Mouse (Mus musculus): ENCODE results near the gene B230217C12Rik.

Gene B230217C12Rik

DNA sequence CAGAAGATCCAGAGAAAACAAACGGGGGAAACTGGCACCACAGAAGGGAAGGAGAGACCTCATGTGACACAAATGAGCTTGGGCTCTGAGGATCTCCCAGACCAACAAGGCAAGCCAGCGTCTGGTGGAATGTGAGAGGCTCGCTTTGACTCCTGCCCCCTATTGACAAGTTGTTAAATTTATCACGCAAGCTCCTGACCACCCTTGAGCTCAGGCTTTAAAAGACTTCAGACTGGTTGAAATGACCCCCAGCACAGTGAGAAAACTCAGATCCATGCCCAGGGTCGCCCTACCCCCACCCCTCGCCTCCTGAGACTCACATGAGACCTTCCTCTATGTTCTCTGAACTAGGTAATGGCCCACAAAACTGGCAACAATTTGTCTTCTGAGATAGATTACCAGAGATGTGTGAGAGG, at the start of gene B230217C12Rik:
TSS of gene B230217C12Rik (plus strand) at position 242 of the 416 bp plus-strand sequence.
- peak; percentile 93 for DNase-seq (ENCODE audit: low read depth, low spot score)

GRCm38 (mm10) chr11:97793165-97793564, 47.4 kb upstream of the B230217C12Rik start:
- DNase-seq (ENCODE audit: low read depth, low spot score), result peak; percentile 76

DNA sequence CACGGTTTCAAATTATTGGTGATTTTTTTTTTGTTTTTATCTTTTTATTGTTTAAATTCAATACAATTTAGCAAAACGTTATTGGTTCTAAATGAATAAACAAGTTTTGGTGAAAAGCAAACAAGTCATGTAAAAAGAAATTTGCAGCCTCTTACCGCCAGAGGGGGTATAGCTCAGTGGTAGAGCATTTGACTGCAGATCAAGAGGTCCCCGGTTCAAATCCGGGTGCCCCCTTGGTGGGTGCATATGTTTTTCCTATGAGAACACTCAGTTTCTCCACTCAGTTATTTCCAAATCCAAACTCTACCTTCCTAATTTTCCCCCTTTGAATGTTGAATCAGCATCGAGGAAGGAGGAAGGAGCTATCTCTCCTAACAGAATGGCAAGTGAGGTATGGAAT, 43.7 kb upstream of the B230217C12Rik start:
- DNase-seq (ENCODE audit: low read depth, low spot score), result peak; percentile 84

DNA sequence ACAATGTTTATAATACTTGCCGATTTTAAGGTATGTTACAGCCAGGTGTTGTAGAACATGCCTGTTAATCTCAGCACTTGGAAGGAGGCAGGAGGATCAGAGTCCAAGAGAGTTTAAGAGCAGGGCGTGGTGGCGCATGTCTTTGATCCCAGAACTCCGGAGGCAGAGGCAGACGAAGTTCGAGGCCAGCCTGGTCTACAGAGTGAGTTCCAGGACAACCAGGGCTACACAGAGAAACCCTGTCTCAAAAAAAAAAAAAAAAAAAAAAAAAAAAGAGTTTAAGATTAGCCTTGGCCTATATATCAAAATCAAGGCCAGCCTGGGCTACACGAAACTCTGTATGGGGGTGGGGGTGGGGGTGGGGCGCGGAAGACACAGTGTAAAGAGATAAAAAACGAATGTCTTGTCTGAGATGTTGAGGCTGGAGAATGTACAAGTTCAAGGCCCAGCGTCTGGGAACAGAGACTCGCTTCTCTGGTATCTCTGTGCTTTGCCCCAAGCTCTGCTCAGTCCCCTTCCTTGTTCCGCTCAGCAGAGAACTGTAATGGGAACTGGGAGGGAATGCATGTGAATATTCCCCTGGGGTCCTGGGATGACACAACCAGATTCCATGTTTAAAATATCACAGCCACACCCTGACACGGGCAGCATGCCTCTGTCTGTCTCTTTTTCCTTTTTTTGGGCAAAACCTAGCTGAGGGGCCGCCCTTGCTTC, 43.1 kb upstream of the B230217C12Rik start:
- no peak for DNase-seq (ENCODE audit: low read depth, low spot score)

DNA sequence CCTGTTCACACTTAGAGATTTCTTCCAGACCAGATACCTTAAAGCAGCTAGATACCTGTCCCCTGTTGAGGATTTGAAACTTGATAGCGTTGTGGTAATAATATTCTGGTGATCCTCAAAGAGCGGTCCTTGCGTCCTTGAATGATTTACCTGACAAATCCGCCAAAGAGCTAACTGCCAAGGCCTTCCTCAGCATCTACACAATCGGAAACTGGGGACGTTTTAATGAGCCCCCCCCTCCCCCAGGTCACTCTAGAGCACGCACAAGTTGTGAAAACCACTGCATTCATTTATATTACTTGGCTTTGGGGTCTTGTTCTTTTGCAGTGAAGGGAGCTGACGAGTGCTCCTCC, 42.5 kb upstream of the B230217C12Rik start:
- DNase-seq (ENCODE audit: low read depth, low spot score), result no peak

- DNase-seq (ENCODE audit: low read depth, low spot score), result peak; percentile 93
Measured at GRCm38 (mm10) chr11:97798782-97799145, 41.8 kb upstream of the B230217C12Rik start, which contains the start of gene Lasp1. Gene Lasp1 (plus strand): TSS chr11:97799000.

- DNase-seq (ENCODE audit: low read depth, low spot score), result peak; percentile 95
Measured at GRCm38 (mm10) chr11:97799146-97799993, 41.2 kb upstream of the B230217C12Rik start.

DNA sequence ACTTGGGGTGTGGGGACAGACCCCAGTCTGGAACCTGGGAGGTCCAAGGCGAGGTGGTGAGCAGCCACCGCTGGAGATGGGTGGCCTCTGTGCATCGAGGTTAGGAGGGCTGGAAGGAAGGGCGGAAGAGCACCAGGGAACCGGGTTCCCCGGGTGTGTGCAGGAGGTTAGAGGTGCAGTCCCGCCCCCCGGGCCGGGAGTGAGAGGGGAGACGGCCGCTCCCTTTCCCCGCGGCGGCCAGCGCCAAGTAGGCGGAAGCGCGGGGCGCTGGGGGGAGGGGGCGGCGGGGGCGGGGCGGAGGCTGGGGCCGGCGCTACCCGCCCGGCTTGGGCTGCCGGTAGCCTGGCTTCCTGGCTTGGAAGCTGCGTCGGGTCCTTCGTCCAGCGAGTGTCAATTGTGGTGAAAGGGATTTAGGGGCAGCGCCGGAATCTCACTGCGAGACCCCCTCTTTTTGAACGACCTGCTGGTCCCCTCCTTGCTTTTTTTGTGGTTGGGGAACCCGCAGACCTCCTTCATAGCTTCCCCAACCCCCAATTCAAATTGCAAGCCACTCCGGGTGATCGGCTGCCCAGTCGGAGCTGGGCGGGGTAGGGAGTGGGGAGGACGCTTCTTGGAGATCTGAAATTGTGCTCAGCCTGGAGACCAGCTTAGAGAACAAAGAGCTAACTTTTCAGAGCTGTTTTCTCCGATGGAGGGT, 40.4 kb upstream of the B230217C12Rik start:
- peak; percentile 65 for DNase-seq (ENCODE audit: low read depth, low spot score)

DNA sequence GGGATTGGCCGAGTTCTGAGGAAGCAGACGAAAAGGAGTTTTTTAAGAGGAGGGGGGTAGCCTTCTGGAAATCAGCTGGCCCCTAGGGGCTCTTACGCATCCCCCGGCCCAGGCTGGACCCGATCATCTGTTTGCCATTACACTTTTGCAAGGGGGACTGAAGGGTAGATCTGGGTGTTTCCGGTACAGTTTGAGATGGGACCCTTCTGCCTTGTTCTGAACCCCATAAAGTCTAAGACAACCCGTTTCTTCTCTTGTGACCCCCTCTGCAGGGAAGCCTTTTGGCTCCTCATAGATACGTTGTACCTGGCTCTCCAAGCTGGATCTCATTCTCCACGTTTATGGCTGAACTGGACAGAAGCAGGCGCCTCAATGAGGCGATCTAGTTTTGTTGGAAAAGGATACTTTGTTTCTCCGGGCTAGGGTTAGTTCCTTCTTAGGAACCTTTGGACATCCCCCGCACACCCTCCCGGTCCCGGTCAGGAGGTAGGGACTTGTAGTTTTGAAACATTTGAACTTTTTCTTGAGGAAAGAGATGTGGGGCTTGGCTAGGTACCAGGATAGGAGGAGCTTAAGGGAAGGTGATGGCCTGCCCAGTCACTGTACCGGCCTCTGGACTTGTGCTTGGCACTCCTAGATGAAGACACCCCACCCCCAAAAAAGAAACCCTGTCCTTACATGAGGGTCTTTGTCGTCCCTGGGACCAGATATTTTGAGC, 39.7 kb upstream of the B230217C12Rik start:
- no peak for DNase-seq (ENCODE audit: low read depth, low spot score)

DNA sequence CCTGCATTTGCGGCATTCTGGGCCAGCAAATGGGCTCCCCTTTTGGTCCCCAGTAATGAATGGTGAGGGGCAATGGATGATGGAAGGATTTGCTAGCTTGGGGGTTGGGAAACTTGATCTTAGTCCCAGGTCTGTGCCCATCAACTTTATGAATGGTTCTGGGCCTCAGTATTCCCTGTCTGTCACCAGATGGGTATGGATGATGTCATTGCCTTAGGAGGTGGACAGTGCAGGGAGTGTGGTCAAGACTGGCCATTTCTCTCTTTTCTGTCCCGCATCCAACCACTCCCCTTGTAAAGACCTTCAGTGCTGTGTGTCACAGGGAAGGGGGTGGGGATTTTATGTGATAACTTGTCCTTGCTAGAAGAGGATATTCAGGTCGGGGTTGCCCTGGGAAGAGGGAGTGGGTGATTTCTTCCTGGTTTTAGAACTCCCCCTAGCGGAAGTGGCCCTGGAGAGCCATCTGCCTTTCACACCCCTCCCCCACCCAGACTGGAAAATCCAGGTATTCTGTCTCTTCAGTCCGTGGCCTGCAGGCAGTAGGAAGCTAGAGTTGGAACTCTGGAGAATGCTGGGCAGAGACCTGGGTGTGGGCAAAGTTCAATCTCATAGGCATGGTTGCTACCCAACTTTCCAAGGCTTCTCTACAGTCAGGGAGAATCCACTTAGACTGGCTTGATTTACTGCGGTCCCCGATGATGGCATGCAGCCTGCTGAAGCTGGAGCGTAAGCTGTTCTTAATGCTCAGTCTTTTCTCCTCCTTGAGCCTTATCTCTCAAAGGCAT, 39.0 kb upstream of the B230217C12Rik start:
- peak; percentile 78 for DNase-seq (ENCODE audit: low read depth, low spot score)

- DNase-seq (ENCODE audit: low read depth, low spot score), result no peak
Measured at GRCm38 (mm10) chr11:97802194-97802470, 38.4 kb upstream of the B230217C12Rik start.

- no peak for DNase-seq (ENCODE audit: low read depth, low spot score)
Measured at GRCm38 (mm10) chr11:97802495-97802894, 38.1 kb upstream of the B230217C12Rik start.

DNA sequence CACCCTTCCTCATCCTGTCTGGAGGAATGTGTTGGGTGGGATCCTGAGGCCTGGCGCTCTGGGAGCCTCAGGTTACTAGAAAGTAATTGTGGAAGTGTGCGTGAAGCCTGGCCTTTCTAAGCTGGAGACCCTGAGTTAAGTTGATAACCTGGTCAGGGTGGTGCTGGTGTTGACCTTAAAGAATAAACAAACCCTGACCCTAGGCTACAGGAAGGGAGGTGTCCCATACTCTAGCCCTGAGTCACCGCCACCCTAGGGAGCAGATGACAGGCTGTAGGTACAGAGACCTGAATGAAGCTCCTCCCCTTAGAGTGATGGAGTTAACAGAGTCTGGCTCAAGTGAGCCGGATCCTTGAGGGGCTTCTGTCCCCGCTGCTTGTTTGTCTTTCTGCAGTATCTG, 36.7 kb upstream of the B230217C12Rik start:
- DNase-seq (ENCODE audit: low read depth, low spot score), result no peak

GRCm38 (mm10) chr11:97804841-97805661, 35.5 kb upstream of the B230217C12Rik start:
- DNase-seq (ENCODE audit: low read depth, low spot score), result no peak

- DNase-seq (ENCODE audit: low read depth, low spot score), result no peak
Measured at GRCm38 (mm10) chr11:97805662-97806612, 34.6 kb upstream of the B230217C12Rik start.

GRCm38 (mm10) chr11:97806613-97806964, 34.0 kb upstream of the B230217C12Rik start:
- no peak for DNase-seq (ENCODE audit: low read depth, low spot score)

GRCm38 (mm10) chr11:97807626-97808025, 33.0 kb upstream of the B230217C12Rik start:
- no peak for DNase-seq (ENCODE audit: low read depth, low spot score)

DNA sequence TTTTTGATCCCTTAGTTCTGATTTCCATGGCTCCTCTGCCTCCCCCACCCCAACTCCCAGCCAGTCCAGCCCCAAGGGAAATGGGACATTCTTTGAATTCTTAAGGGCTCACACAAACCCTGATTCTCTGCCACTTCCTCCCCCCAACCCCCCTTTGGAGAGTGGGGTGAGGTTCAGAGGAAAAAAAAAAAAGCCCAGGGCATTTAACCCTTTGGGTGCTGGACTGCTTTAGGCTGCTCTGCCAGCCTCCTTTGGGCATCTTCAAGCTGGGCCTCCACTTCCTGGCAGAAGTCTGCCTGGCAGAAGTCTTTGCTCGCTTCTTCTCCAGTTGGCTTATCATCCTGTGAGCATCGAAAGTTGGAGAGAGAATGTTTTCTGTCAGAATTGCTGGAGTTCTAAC, 32.5 kb upstream of the B230217C12Rik start:
- DNase-seq (ENCODE audit: low read depth, low spot score), result no peak

- DNase-seq (ENCODE audit: low read depth, low spot score), result peak; percentile 63
Measured at GRCm38 (mm10) chr11:97808621-97809234, 31.9 kb upstream of the B230217C12Rik start.

All from brain, adult 2 months (tissue).